Mouse (Mus musculus) MEL-GATA-1-ER (cell line): ENCODE results near the gene Gtf3c2.

ENCODE experiments used
- DNase-seq: peaks from one replicate; pipeline ENCODE4 v3.0.0-alpha.2; 2012; ENCODE audit warnings: low read depth; ENCODE audit errors: extremely low read depth

Gene Gtf3c2

DNA sequence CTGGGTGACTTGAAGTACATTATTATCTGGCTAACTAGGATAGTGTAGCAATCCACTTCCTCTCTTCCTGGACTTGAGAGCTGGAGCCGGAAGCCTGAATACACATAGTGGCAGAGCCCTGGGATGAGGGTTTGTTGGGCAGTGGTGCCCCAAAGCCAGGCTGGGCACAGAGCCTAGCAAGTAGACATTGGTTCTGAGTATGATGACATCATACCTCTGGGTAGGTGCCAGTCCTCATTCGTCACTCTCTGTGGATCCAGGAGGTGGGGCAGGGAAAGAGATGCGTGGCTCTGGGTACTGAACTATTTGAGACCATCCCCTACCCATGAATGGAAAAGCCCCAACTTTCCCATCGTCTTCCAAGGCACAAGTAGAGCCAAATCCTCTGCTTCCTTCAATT lies 30.2 kb downstream of the Gtf3c2 start:
- DNase-seq: no peak

DNA sequence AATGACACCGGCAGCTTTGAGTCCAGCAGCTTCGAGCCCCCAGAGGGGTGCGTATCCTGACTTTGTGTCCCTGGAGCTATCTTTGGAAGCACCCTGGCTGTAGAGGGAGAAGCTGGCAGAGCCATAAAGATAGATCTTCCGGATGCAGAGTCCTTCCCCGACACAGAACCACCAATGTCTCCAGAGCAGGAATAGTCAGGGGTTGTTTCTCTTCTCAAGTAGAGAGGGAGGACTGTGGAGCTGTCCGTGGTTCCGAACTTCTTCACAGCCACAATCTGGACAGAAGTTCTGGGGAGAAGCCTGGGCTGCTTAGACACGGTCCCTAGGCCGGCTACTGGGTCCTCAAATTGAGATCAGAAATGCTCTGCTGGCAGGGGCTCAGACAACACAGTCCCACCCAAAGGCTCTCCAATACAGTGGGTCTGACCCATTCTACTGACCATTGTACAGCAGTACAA lies 40.9 kb downstream of the Gtf3c2 start:
- DNase-seq: no peak

DNA sequence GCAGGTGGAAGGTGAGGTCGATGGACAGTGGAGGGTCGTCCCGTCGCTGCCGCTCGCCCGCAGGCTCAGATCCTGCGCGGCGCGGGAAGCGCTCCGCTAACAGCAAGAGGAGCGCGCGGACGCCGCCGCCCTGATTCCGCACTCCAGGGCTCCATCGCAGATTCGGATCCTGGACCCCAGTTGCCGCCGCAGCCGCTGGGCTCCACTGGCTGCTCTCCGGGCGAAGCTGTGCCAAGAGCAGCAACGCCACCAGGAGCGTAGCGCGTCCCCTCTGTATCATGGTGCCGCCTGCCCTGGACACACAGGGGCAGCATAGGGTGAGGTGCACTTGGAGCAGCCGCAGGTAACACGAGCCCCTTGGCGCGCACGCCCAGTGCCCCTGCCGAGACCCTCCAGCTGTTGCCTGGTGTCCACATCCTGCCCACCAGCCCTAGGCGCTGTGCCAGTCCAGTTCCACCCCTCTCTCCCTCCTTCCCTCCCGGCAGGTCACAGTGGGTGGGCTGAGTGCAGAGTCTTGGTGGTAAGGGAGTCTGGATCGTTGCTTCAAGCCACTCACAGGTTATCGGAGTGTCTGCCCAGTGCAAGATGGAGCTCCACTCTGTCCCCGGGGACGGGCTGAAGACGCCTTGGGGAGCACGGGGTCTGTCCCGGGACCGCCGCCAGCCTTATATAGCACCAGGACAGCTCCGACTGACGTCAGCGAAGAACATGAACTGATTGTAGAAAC lies 41.5 kb downstream of the Gtf3c2 start, which contains the start of gene Ucn:
Ucn (minus strand) TSS at position 589 of the 727 bp plus-strand sequence.
- no peak for DNase-seq

DNA sequence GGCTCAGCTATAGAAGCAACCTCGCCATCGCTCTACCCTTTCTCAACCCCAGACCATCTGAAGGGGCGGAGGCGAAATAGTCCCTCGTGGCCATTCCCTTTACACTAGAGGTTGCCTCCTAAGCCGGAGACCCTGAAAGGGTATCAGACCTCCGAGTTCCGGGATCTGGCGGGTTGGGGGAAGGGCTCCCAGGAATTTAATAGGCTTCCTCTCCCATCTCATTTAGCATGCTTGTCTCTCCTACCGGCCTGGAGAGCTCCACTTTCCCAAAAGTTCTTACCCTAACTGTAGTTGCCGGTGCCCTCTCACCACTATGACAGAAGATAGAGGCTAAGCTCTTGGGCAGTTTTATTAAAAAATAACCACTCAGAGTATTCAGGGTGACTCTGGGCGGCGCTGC lies 42.3 kb downstream of the Gtf3c2 start:
- no peak for DNase-seq

DNA sequence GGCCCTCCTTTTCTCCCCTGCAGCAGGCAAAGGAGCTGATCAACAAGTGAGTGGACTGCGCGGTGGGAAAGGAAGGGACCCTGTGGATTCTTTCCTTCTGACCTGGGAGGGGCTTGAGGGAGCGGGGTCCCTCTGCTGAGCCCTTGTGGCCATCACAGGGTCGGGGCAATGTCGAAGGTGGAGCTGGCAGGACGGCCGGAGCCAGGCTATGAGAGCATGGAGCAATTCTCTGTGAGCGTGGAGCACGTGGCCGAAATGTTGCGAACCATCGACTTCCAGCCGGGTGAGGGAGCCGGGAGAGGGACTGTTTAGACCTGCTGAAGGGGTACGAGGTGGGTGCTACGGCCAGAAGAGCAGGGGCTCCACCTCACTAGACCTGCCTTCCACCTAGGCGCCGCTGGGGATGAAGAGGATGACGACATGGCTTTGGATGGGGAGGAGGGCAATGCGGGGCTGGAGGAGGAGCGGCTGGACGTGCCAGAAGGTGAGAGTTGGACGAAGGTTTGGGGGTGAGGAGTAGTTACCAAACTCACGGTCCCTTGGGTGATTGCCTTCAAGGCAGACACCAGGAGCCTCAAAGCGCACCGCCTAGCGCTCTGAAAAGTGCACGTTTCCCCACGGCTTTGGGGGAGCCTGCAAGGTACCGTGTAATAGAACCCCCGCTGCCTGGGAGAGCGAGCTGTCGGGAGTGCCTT lies 43.1 kb downstream of the Gtf3c2 start:
- no peak for DNase-seq

DNA sequence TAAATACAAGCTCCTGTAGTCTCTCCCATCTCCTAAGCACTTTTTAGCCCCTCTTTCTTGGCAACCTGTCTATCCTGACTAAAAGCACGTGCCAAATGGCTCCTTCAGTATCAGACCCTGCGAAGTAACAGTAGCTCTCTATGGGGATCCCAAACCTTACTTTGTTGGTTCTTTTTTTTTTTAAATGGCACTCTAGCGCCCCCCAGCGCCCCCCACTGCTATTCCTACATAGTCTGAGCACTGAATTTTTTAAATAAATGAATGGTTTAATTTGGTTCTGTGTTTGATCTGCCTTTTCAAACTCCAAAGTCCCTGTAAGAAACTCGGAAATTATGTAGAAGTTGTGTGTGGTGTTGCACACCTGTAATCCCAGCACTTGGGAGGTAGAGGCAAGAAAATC lies 53.9 kb downstream of the Gtf3c2 start:
- DNase-seq: peak; percentile 33

DNA sequence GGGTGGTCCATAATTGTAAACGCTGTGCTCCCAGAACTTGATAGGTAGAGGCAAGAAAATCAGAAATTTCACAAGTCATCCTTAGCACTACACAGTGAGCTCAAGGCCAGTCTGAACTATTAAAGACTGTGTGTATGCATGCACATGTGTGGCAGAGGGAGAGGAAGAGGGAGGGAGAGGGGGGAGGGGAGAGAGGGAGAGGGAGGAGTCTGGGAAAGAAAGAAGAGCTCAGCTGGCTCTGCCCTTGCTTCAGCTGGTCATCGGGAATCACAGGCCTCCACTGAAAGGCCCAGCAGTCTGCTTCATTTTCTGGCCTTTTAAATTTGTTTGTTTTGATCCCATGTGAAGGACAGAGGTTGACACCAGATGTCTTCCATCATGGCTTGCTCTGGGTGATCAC lies 56.5 kb downstream of the Gtf3c2 start:
- DNase-seq: no peak

DNA sequence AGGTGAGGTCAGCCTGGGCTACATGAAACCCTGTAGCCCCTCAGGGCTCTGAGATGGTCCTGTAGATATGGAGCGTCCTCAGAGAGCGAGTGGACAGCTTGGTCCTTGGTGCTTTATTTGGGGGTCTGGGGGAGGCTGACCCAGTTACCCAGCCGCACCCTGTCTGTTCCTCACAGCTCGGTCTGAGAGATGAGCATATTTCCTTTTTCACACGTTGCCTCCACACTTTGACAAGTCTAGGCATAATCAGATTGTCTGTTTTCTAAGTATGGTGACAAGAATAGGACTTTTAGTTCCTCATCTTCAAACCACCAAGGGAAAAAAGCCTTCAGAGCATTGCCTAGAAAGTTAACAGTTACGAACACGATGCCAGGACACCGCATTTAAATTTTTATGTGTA lies 58.8 kb downstream of the Gtf3c2 start:
- peak; percentile 60 for DNase-seq

DNA sequence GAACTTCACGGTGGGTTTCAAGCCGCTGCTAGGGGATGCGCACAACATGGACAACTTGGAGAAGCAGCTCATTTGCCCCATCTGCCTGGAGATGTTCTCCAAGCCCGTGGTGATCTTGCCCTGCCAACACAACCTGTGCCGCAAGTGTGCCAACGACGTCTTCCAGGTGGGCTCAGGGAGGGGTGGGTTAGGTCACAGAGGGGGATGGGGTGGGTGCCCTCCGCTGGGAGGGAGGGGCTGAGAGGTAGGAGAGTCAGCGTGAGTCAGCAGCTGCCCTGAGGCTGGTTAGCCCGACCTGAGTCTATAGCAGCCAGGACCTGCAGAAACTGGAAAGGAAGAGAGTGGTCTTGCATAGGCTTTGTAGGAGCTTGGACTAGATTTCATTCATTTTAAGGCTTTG lies 63.0 kb downstream of the Gtf3c2 start:
- no peak for DNase-seq

DNA sequence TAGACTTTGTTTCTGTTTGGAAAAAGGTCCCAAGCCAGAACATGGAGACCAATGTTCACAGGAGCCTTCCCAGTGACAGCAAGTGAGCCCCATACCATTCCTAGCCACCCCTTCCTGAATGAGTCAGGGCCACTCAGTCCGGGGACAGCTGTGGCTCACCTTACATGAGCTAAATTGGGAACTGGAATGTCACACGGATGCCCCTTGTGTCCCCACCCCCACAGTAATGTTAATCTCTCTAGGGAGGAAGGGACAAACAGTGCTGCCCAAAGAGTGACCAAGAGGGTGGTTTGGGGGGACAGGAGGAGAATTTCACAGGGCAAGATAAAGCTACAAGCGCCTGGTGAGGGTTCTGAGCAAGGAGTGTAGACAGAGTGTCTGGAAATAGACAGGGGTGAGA lies 63.6 kb downstream of the Gtf3c2 start, which contains the start of gene Trim54:
Trim54 (plus strand) TSS at position 359 of the 400 bp plus-strand sequence.
- DNase-seq: no peak

DNA sequence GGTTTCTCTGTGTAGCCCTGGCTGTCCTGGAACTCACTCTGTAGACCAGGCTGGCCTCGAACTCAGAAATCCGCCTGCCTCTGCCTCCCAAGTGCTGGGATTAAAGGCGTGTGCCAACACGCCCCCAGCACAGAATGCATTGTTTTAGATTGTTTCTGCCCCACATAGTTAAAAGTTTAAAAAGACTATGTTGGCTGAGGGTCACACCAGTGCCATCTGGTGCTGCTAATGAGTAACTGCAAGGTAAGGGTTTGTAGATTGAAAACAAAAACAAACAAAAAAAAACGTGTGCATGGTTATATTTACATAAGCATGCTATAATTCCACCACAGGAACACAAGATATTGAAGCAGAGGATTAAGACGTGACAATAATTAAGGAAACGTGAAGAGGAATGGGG lies 69.2 kb downstream of the Gtf3c2 start:
- peak; percentile 38 for DNase-seq

DNA sequence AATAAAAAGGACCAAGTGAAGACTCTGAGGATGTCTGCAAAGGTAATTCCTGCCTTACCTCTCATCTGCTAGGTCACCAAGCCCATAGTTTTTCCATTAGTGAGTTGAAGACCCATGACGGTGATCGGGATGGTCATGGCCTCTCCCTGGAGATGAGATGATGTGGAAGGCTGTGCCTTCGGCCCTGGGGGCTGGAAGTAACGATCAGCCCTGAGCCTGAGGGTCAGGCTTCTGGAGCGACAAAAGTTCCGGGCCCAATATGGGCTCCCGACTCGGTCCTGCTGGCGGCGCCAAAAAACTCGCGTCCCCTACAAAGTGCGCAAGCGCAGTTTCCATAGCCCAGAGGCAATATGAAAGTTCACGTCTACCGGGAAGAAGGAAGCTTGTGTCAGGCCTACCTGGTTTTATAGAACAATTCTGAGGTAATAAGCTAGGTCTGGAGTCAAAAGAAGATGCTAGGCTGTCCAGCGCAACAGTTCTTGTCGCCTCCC lies 71.9 kb downstream of the Gtf3c2 start, which contains the start of gene Slc30a3:
Slc30a3 (minus strand) TSS at position 238 of the 491 bp plus-strand sequence.
- no peak for DNase-seq
